Mouse (Mus musculus): ENCODE results near the gene AI464131. TPM values are rescaled to one million over a fixed set of nuclear protein-coding genes. Genes with fewer than 3 reads are reported as not detected.

Gene AI464131
- polyA plus RNA-seq, 1 experiment from 2014 or later: 1.3 TPM

GRCm38 (mm10) chr4:41505131-41505551, 2.3 kb upstream of the AI464131 start:
- no peak for ATAC-seq (ENCODE audit: insufficient read depth)
- Histone ChIP-seq H3K36me3 (replicated peaks) (no peaks in the 10 kb centered on the region), H3K4me3 (replicated peaks) (no peak overlapping the region), H3K27ac (replicated peaks) (no peak overlapping the region), H3K27me3 (peaks cover 69% of the 10 kb centered on the region), H3K4me1 (replicated peaks) (peaks cover 32% of the 10 kb centered on the region), H3K9me3 (replicated peaks) (no peaks in the 10 kb centered on the region), H3K4me2 (no peak overlapping the region), H3K9ac (no peak overlapping the region)
- 47% methylated on average over 11 of the region's 11 CpGs for WGBS (ENCODE audit: insufficient replicate concordance)

GRCm38 (mm10) chr4:41504325-41504724, 1.4 kb upstream of the AI464131 start:
- no peak overlapping the region for H3K4me2 ChIP-seq
- no peak overlapping the region for H3K27ac ChIP-seq (replicated peaks)
- 61% methylated on average over 5 of the region's 5 CpGs for WGBS (ENCODE audit: insufficient replicate concordance)
- H3K4me1 ChIP-seq (replicated peaks): peaks cover 32% of the 10 kb centered on the region
- H3K36me3 ChIP-seq (replicated peaks): no peaks in the 10 kb centered on the region
- no peak for ATAC-seq (ENCODE audit: insufficient read depth)
- no peak overlapping the region for H3K4me3 ChIP-seq (replicated peaks)
- no peaks in the 10 kb centered on the region for H3K9me3 ChIP-seq (replicated peaks)
- peaks cover 73% of the 10 kb centered on the region for H3K27me3 ChIP-seq
- no peak overlapping the region for H3K9ac ChIP-seq

GRCm38 (mm10) chr4:41502171-41502940, 520 bp downstream of the AI464131 start:
- H3K36me3 ChIP-seq (replicated peaks): no peaks in the 10 kb centered on the region
- no peak overlapping the region for H3K27ac ChIP-seq (replicated peaks)
- no peak overlapping the region for H3K9ac ChIP-seq
- WGBS (ENCODE audit: insufficient replicate concordance): 11% methylated on average over 20 of the region's 20 CpGs
- H3K4me3 ChIP-seq (replicated peaks): peak overlapping the region; percentile 46
- H3K4me2 ChIP-seq: peak overlapping the region; percentile 70
- H3K27me3 ChIP-seq: peaks cover 74% of the 10 kb centered on the region
- peaks cover 46% of the 10 kb centered on the region for H3K4me1 ChIP-seq (replicated peaks)
- peak; percentile 15 for ATAC-seq (ENCODE audit: insufficient read depth)
- no peaks in the 10 kb centered on the region for H3K9me3 ChIP-seq (replicated peaks)

GRCm38 (mm10) chr4:41500787-41501186, 2.1 kb downstream of the AI464131 start:
- peaks cover 74% of the 10 kb centered on the region for H3K27me3 ChIP-seq
- H3K27ac ChIP-seq (replicated peaks): no peak overlapping the region
- no peak overlapping the region for H3K9ac ChIP-seq
- ATAC-seq (ENCODE audit: insufficient read depth): no peak
- peaks cover 32% of the 10 kb centered on the region for H3K4me1 ChIP-seq (replicated peaks)
- 60% methylated on average over 4 of the region's 4 CpGs for WGBS (ENCODE audit: insufficient replicate concordance)
- H3K4me3 ChIP-seq (replicated peaks): no peak overlapping the region
- H3K9me3 ChIP-seq (replicated peaks): no peaks in the 10 kb centered on the region
- no peaks in the 10 kb centered on the region for H3K36me3 ChIP-seq (replicated peaks)
- no peak overlapping the region for H3K4me2 ChIP-seq

- H3K4me1 ChIP-seq (replicated peaks): peaks cover 34% of the 10 kb centered on the region
- H3K9ac ChIP-seq: no peak overlapping the region
- H3K4me3 ChIP-seq (replicated peaks): no peak overlapping the region
- H3K27ac ChIP-seq (replicated peaks): no peak overlapping the region
- peaks cover 84% of the 10 kb centered on the region for H3K27me3 ChIP-seq
- no peaks in the 10 kb centered on the region for H3K9me3 ChIP-seq (replicated peaks)
- WGBS (ENCODE audit: insufficient replicate concordance): 56% methylated on average over 8 of the region's 8 CpGs
- no peak for ATAC-seq (ENCODE audit: insufficient read depth)
- H3K4me2 ChIP-seq: no peak overlapping the region
- no peaks in the 10 kb centered on the region for H3K36me3 ChIP-seq (replicated peaks)
Observed at GRCm38 (mm10) chr4:41499619-41500018, 3.3 kb downstream of the AI464131 start.

GRCm38 (mm10) chr4:41498921-41499391, 3.9 kb downstream of the AI464131 start:
- Histone ChIP-seq H3K27me3 (peaks cover 88% of the 10 kb centered on the region), H3K4me3 (replicated peaks) (no peak overlapping the region), H3K36me3 (replicated peaks) (no peaks in the 10 kb centered on the region), H3K4me1 (replicated peaks) (peaks cover 37% of the 10 kb centered on the region), H3K4me2 (peak overlapping the region; percentile 40; the same call in 1 of the 2 replicates), H3K9me3 (replicated peaks) (no peaks in the 10 kb centered on the region), H3K9ac (no peak overlapping the region), H3K27ac (replicated peaks) (no peak overlapping the region)
- 4% methylated on average over 43 of the region's 43 CpGs for WGBS (ENCODE audit: insufficient replicate concordance)
- no peak for ATAC-seq (ENCODE audit: insufficient read depth)

GRCm38 (mm10) chr4:41497995-41498845, 4.7 kb downstream of the AI464131 start:
- 0 out of 2 replicates have a peak overlapping the region, but pooled peaks have one; percentile 4 for H3K4me3 ChIP-seq (replicated peaks)
- H3K4me2 ChIP-seq: peak overlapping the region; percentile 40
- H3K36me3 ChIP-seq (replicated peaks): no peaks in the 10 kb centered on the region
- peaks cover 88% of the 10 kb centered on the region for H3K27me3 ChIP-seq
- no peak overlapping the region for H3K9ac ChIP-seq
- H3K4me1 ChIP-seq (replicated peaks): peaks cover 42% of the 10 kb centered on the region
- WGBS (ENCODE audit: insufficient replicate concordance): 5% methylated on average over 72 of the region's 72 CpGs
- ATAC-seq (ENCODE audit: insufficient read depth): no peak
- H3K9me3 ChIP-seq (replicated peaks): no peaks in the 10 kb centered on the region
- no peak overlapping the region for H3K27ac ChIP-seq (replicated peaks)

- Histone ChIP-seq H3K27me3 (peaks cover 83% of the 10 kb centered on the region), H3K4me3 (replicated peaks) (0 out of 2 replicates have a peak overlapping the region, but pooled peaks have one; percentile 4), H3K9me3 (replicated peaks) (no peaks in the 10 kb centered on the region), H3K27ac (replicated peaks) (no peak overlapping the region), H3K9ac (no peak overlapping the region), H3K36me3 (replicated peaks) (no peaks in the 10 kb centered on the region), H3K4me1 (replicated peaks) (peaks cover 36% of the 10 kb centered on the region), H3K4me2 (peak overlapping the region; percentile 40)
- ATAC-seq (ENCODE audit: insufficient read depth): no peak
- 2% methylated on average over 34 of the region's 34 CpGs for WGBS (ENCODE audit: insufficient replicate concordance)
Observed at GRCm38 (mm10) chr4:41497579-41497978, 5.3 kb downstream of the AI464131 start.

GRCm38 (mm10) chr4:41497046-41497445, 5.8 kb downstream of the AI464131 start:
- Histone ChIP-seq H3K4me2 (no peak overlapping the region), H3K27ac (replicated peaks) (no peak overlapping the region), H3K9me3 (replicated peaks) (no peaks in the 10 kb centered on the region), H3K27me3 (peaks cover 78% of the 10 kb centered on the region), H3K4me1 (replicated peaks) (peaks cover 30% of the 10 kb centered on the region), H3K4me3 (replicated peaks) (no peak overlapping the region), H3K9ac (no peak overlapping the region), H3K36me3 (replicated peaks) (no peaks in the 10 kb centered on the region)
- ATAC-seq (ENCODE audit: insufficient read depth): no peak
- 36% methylated on average over 5 of the region's 5 CpGs for WGBS (ENCODE audit: insufficient replicate concordance)

- H3K9ac ChIP-seq: no peak overlapping the region
- 76% methylated on average over 11 of the region's 11 CpGs for WGBS (ENCODE audit: insufficient replicate concordance)
- ATAC-seq (ENCODE audit: insufficient read depth): no peak
- H3K36me3 ChIP-seq (replicated peaks): no peaks in the 10 kb centered on the region
- H3K4me3 ChIP-seq (replicated peaks): no peak overlapping the region
- no peaks in the 10 kb centered on the region for H3K9me3 ChIP-seq (replicated peaks)
- H3K4me1 ChIP-seq (replicated peaks): peaks cover 29% of the 10 kb centered on the region
- H3K4me2 ChIP-seq: no peak overlapping the region
- no peak overlapping the region for H3K27ac ChIP-seq (replicated peaks)
- peaks cover 66% of the 10 kb centered on the region for H3K27me3 ChIP-seq
Observed at GRCm38 (mm10) chr4:41495850-41496249, 7.0 kb downstream of the AI464131 start.

GRCm38 (mm10) chr4:41495076-41495475, 7.8 kb downstream of the AI464131 start:
- peaks cover 29% of the 10 kb centered on the region for H3K4me1 ChIP-seq (replicated peaks)
- peaks cover 58% of the 10 kb centered on the region for H3K27me3 ChIP-seq
- H3K9me3 ChIP-seq (replicated peaks): no peaks in the 10 kb centered on the region
- no peak overlapping the region for H3K4me2 ChIP-seq
- H3K4me3 ChIP-seq (replicated peaks): no peak overlapping the region
- no peak for ATAC-seq (ENCODE audit: insufficient read depth)
- H3K27ac ChIP-seq (replicated peaks): no peak overlapping the region
- 56% methylated on average over 4 of the region's 4 CpGs for WGBS (ENCODE audit: insufficient replicate concordance)
- H3K9ac ChIP-seq: no peak overlapping the region
- H3K36me3 ChIP-seq (replicated peaks): no peaks in the 10 kb centered on the region

All from liver, embryonic 15.5 days (tissue).